Comparison of ENCODE assay signal across 7 mouse cellular contexts in genomic region chr13:11549136-11549535, GRCm38 (mm10).
A peak's percentile ranks its signal among the peaks of the same experiment; 100 is the strongest.
DNase-seq lines count a peak whose midpoint lies in the region; ATAC-seq lines count a peak whose summit lies in the region.
"Not testable (repeated sequence)": the region's sequence is repeated elsewhere in the genome, so short reads cannot be mapped to it uniquely, and the experiment has no call there.

No protein-coding gene starts in this region.

- H3K4me1 ChIP-seq in embryonic facial prominence, embryonic 10.5 days; heart, embryonic 16.5 days (ENCODE audit: control insufficient read depth, insufficient read depth, low read length); intestine, embryonic 16.5 days (ENCODE audit: control insufficient read depth, insufficient read depth, low read length); stomach, embryonic 15.5 days: not testable (repeated sequence)
- H3K4me1 ChIP-seq in heart, embryonic 12.5 days (replicated peaks): peaks cover 13% of the 10 kb centered on the region

- H3K27ac ChIP-seq in embryonic facial prominence, embryonic 10.5 days (replicated peaks); heart, embryonic 16.5 days (ENCODE audit: low read length); intestine, embryonic 16.5 days (ENCODE audit: low read length); stomach, embryonic 15.5 days: not testable (repeated sequence)
- 0 out of 2 replicates have a peak overlapping the region, but pooled peaks have one; percentile 30 for H3K27ac ChIP-seq in heart, embryonic 12.5 days (ENCODE audit: poor library complexity, severe bottlenecking)

- not testable (repeated sequence) for H3K36me3 ChIP-seq in embryonic facial prominence, embryonic 10.5 days (replicated peaks); heart, embryonic 16.5 days (ENCODE audit: control insufficient read depth, insufficient read depth); intestine, embryonic 16.5 days (ENCODE audit: control insufficient read depth, insufficient read depth, low read length); stomach, embryonic 15.5 days
- peaks cover 11% of the 10 kb centered on the region for H3K36me3 ChIP-seq in heart, embryonic 12.5 days

- not testable (repeated sequence) for ATAC-seq in heart, embryonic 12.5 days (ENCODE audit: insufficient number of reproducible peaks, low FRiP score)
- ATAC-seq in heart, embryonic 16.5 days (replicated peaks; ENCODE audit: extremely low read depth, insufficient read depth, low FRiP score): peak; percentile 33; the same call in 1 of the 2 replicates
- peak; percentile 92 for ATAC-seq in intestine, embryonic 16.5 days
- ATAC-seq in stomach, embryonic 15.5 days (ENCODE audit: insufficient read depth, low FRiP score, low read depth): peak; percentile 79

- not testable (repeated sequence) for H3K4me3 ChIP-seq in embryonic facial prominence, embryonic 10.5 days; heart, embryonic 12.5 days; heart, embryonic 16.5 days (ENCODE audit: low read length); intestine, embryonic 16.5 days (ENCODE audit: low read length); stomach, embryonic 15.5 days (replicated peaks)

- peak overlapping the region; percentile 33; the same call in 1 of the 2 replicates for H3K4me2 ChIP-seq in heart, embryonic 12.5 days
- not testable (repeated sequence) for H3K4me2 ChIP-seq in heart, embryonic 16.5 days (ENCODE audit: low read depth, low read length); intestine, embryonic 16.5 days (ENCODE audit: low read depth, low read length); stomach, embryonic 15.5 days

- not testable (repeated sequence) for H3K27me3 ChIP-seq in embryonic facial prominence, embryonic 10.5 days (replicated peaks; ENCODE audit: low read depth, poor library complexity, severe bottlenecking); heart, embryonic 12.5 days (replicated peaks); heart, embryonic 16.5 days (ENCODE audit: control insufficient read depth, insufficient read depth, low read length); intestine, embryonic 16.5 days (replicated peaks; ENCODE audit: control insufficient read depth, insufficient read depth, low read length); stomach, embryonic 15.5 days (replicated peaks)

- H3K9ac ChIP-seq in heart, embryonic 12.5 days; heart, embryonic 16.5 days (ENCODE audit: low read length); intestine, embryonic 16.5 days (ENCODE audit: low read depth, low read length); stomach, embryonic 15.5 days: not testable (repeated sequence)

- not testable (repeated sequence) for H3K9me3 ChIP-seq in embryonic facial prominence, embryonic 10.5 days; heart, embryonic 12.5 days (replicated peaks); heart, embryonic 16.5 days (replicated peaks; ENCODE audit: control insufficient read depth, low read length); intestine, embryonic 16.5 days (ENCODE audit: control insufficient read depth, low read length); stomach, embryonic 15.5 days

- peak; percentile 70 for DNase-seq in MN1 (ENCODE audit: low spot score)
- peak; percentile 19 for DNase-seq in embryonic facial prominence, embryonic 10.5 days (ENCODE audit: low spot score)
- peak; percentile 23 for DNase-seq in urinary bladder, adult 2 months (ENCODE audit: low spot score)

- WGBS in embryonic facial prominence, embryonic 10.5 days: 82% methylated on average over 15 of the region's 15 CpGs
- 25% methylated on average over 15 of the region's 15 CpGs for WGBS in heart, embryonic 12.5 days
- 32% methylated on average over 15 of the region's 15 CpGs for WGBS in heart, embryonic 16.5 days
- WGBS in intestine, embryonic 16.5 days: 38% methylated on average over 15 of the region's 15 CpGs
- WGBS in stomach, embryonic 15.5 days: 36% methylated on average over 15 of the region's 15 CpGs

Comparison
In these comparisons a context has a peak if more than half of its experiments do, and no peak if none do; other contexts are left out.
1. DNase-seq: peak in every context shown above with its lines; median percentile 70 in MN1; 23 in urinary bladder, adult 2 months; 19 in embryonic facial prominence, embryonic 10.5 days.